Mouse (Mus musculus) liver, embryonic 14.5 days (tissue): ENCODE results near the gene Gm27029. TPM values are rescaled to one million over a fixed set of nuclear protein-coding genes. Genes with fewer than 3 reads are reported as not detected.

Source experiments
- ATAC-seq: fragments of 200-750 bp; cut with Nextera tagmentation; 2 replicates; pipeline ENCODE4 v1.8.0; 2017; ENCODE audit warnings: moderate number of reproducible peaks, mild to moderate bottlenecking, moderate library complexity; ENCODE audit not compliant: insufficient read depth
- DNase-seq, 3 experiments: peaks; one replicate each; pipeline ENCODE4 v3.0.0-alpha.2; 2012 to 2013; ENCODE audit warnings: low read depth in 3 of 3, low spot score in 3 of 3
- H3K27ac ChIP-seq: fragments of 300-500 bp; sonication (generic); 2 replicates; pipeline ENCODE4 v1.5.1; 2014; ENCODE audit warnings: moderate library complexity, mild to moderate bottlenecking, control low read depth, inconsistent platforms
- H3K27me3 ChIP-seq: fragments of 300-500 bp; sonication (generic); 2 replicates; pipeline ENCODE4 v1.6.1; 2014; ENCODE audit warnings: mild to moderate bottlenecking, low read length, moderate library complexity; ENCODE audit not compliant: control insufficient read depth, insufficient read depth
- H3K36me3 ChIP-seq: fragments of 300-500 bp; sonication (generic); replicated peaks from 2 replicates; pipeline ENCODE4 v1.6.1; 2014; ENCODE audit warnings: low read depth; ENCODE audit not compliant: control insufficient read depth, insufficient read depth
- H3K4me1 ChIP-seq, 2 experiments: fragments of 200-500 bp in 1 of 2; fragments of 300-500 bp in 1 of 2; sonication (generic) in 1 of 2; replicated peaks; 2 replicates each; pipeline ENCODE4 v1.6.1; 2012 to 2014; ENCODE audit warnings: antibody characterized with exemption in 1 of 2, inconsistent platforms in 1 of 2, low read length in 1 of 2; ENCODE audit not compliant: control insufficient read depth in 2 of 2, insufficient read depth in 2 of 2
- H3K4me2 ChIP-seq: fragments of 300-500 bp; sonication (generic); 2 replicates; pipeline ENCODE4 v1.6.1; 2014; ENCODE audit warnings: low read depth, mild to moderate bottlenecking, control low read depth, moderate library complexity
- H3K4me3 ChIP-seq, 2 experiments: fragments of 200-500 bp in 1 of 2; fragments of 300-500 bp in 1 of 2; sonication (generic) in 1 of 2; 2 replicates each; pipeline ENCODE4 v1.5.1; 2012 to 2014; ENCODE audit warnings: low read depth in 2 of 2, low read length in 2 of 2, mild to moderate bottlenecking in 2 of 2, control low read depth in 1 of 2, inconsistent platforms in 1 of 2, moderate library complexity in 1 of 2; ENCODE audit not compliant: insufficient read depth in 1 of 2
- H3K9ac ChIP-seq: fragments of 300-500 bp; sonication (generic); replicated peaks from 2 replicates; pipeline ENCODE4 v1.6.1; 2014; ENCODE audit warnings: mild to moderate bottlenecking, control low read depth, moderate library complexity
- H3K9me3 ChIP-seq: fragments of 300-500 bp; sonication (generic); 2 replicates; pipeline ENCODE4 v1.6.1; 2016; ENCODE audit warnings: low read length, mixed read lengths; ENCODE audit not compliant: control insufficient read depth
- CTCF ChIP-seq: IDR thresholded peaks from 2 replicates; pipeline ENCODE4 v1.5.1; 2016; ENCODE audit warnings: antibody characterized with exemption, low read depth, control low read depth
- EP300 ChIP-seq: IDR thresholded peaks from 2 replicates; pipeline ENCODE4 v1.6.1; 2016; ENCODE audit warnings: antibody characterized with exemption, low read depth
- WGBS: fragments of 180-500 bp; shearing (Covaris S2); extraction: QIAGEN DNeasy Blood & Tissue Kit; methylation state at CpG from one replicate; pipeline ENCODE4 v1.1.7; 2014; ENCODE audit not compliant: insufficient replicate concordance; 5-methylcytosine and 5-hydroxymethylcytosine counted together
- polyA plus RNA-seq, 2 experiments: library from polyadenylated mRNA; depleted of rRNA in 1 of 2; stranded (reverse) in 1 of 2; unstranded in 1 of 2; fragments of >200 nt; fragmentation: Nextera tagmentation in 1 of 2; extraction: Ambion mirVana in 1 of 2; gene quantifications; 2 replicates each; pipeline versions ENCODE4 v1.2.1 to v1.2.3; 2012 to 2014

Gm27029 gene
- polyA plus RNA-seq, 2 experiments = 0.84 to 2.6 TPM

DNA sequence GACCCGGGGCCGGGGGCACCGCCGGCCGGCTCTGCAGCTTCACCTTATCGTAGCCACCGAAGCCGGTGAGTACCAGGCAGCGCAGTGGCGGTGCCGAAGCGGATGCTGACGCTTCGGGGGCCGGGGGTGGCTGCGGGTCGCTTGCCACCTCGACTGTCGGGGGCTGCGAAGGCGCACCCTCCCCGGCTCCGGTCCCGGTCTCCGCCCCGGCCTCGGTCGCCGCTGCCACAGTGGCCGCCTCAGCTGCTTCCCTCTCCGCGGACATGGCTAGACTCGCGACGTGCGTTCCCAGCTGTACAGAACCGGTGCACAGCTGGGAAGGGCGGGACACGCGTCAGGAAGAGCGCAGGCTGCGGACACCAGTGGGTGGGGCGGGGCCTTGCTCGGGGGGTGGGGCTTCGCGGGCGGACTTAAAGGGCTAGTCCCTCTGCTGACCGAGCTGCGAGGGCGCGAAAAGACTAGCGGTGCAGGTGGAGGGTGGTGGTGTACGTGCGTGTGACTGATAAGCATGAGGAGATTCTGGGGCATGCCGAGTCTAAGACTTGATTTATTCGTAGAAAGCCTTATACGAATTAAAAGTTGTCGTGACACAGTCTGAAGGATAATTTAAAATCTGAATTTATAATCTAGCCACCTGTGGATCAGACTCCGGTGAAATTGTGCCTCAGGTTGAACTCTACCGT, 41.4 kb upstream of the Gm27029 start, which contains the start of gene Vat1:
Gene Vat1, minus strand, starts transcription at position 362 of the 683 bp plus-strand sequence.
- H3K27me3 ChIP-seq = peaks cover 32% of the 10 kb centered on the region
- peak; percentile 30; the same call in 1 of the 2 replicates for TF ChIP-seq EP300
- TF ChIP-seq CTCF = 0 out of 2 replicates have a peak, but pooled peaks have one; percentile 12
- no peak within 1 kb of the TSS for H3K27ac ChIP-seq
- peak within 1 kb of the TSS; percentile 54 to 75 for H3K4me3 ChIP-seq
- WGBS = under 1% methylated on average over 57 of the region's 60 CpGs
- no peaks in the 10 kb centered on the region for H3K9me3 ChIP-seq
- peak within 1 kb of the TSS; percentile 96 for H3K4me2 ChIP-seq
- DNase-seq (peak in 1 of 3 experiments; percentile 57), ATAC-seq (peak; percentile 57)
- H3K9ac ChIP-seq = peak within 1 kb of the TSS; percentile 59
- H3K36me3 ChIP-seq = no peaks in the 10 kb centered on the region
- peaks cover 22 to 34% of the 10 kb centered on the region in 2 experiments for H3K4me1 ChIP-seq

GRCm38 (mm10) chr11:101465101-101465868, 40.7 kb upstream of the Gm27029 start:
- peak overlapping the region; percentile 54 to 75 for H3K4me3 ChIP-seq
- no peaks in the 10 kb centered on the region for H3K9me3 ChIP-seq
- TF ChIP-seq EP300 (no peak), CTCF (peak; percentile 42; the same call in 1 of the 2 replicates)
- no peak for DNase-seq
- under 1% methylated on average over 51 of the region's 51 CpGs for WGBS
- peaks cover 32% of the 10 kb centered on the region for H3K27me3 ChIP-seq
- peak overlapping the region; percentile 59 for H3K9ac ChIP-seq
- peaks cover 2% of the 10 kb centered on the region; the same call in 1 of the 2 replicates for H3K36me3 ChIP-seq
- no peak overlapping the region for H3K27ac ChIP-seq
- peak overlapping the region; percentile 96 for H3K4me2 ChIP-seq
- ATAC-seq = peak; percentile 11; the same call in 1 of the 2 replicates
- peaks cover 22 to 34% of the 10 kb centered on the region in 2 experiments for H3K4me1 ChIP-seq

DNA sequence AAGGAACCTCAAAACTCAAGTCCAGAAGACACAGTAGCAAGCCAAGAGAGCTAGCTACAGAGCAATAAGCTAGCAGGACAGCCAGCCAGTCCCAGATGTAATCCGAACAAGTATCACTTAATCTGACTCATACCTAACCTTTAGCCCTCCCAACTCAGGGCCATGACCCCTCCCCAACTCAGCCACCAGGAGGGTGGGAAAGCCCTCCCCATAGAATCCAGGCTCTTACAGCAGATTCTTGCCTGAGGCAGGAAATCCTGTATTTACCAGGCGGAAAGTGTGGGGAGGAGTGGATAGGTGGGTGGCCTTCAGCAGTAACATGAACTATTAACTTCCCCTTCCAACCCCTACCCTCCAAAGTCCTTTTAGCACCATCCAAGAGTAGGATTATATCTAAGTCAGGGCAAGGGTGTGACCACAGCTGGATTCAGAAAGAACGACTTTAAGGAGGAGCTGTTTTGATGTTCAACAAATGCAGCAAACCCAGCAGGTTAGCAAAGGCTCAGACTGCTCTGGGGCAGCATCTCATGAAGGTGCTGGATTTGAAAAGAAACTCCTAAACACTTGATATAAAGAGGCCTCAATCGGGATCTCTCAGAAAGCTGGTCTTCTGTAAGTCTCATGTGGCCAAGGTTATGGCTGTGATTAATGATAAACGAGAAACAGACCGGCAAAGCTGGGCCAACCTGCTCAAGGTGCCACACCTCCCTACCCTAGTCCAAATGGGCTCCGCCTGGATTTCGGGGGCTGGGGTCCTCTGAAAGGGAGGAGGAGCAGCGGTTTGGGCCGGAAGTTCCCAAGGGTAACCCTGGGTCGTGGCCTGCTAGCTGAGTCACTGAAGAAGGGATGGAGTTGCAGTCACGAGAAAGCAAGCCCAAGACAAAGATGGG, 39.9 kb upstream of the Gm27029 start, which contains the start of gene Rnd2:
Gene Rnd2, plus strand, starts transcription at position 789 of the 890 bp plus-strand sequence.
- no peak for TF ChIP-seq EP300
- TF ChIP-seq CTCF = no peak
- DNase-seq = no peak
- peaks cover 22 to 34% of the 10 kb centered on the region in 2 experiments for H3K4me1 ChIP-seq
- H3K9me3 ChIP-seq = no peaks in the 10 kb centered on the region
- H3K27ac ChIP-seq = no peak within 1 kb of the TSS
- peak within 1 kb of the TSS; percentile 59 for H3K9ac ChIP-seq
- H3K4me3 ChIP-seq = peak within 1 kb of the TSS; percentile 54 to 75
- H3K36me3 ChIP-seq = peaks cover 4% of the 10 kb centered on the region; the same call in 1 of the 2 replicates
- 8% methylated on average over 12 of the region's 12 CpGs for WGBS
- ATAC-seq = no peak
- peaks cover 32% of the 10 kb centered on the region for H3K27me3 ChIP-seq
- peak within 1 kb of the TSS; percentile 96 for H3K4me2 ChIP-seq

GRCm38 (mm10) chr11:101462583-101463440, 38.2 kb upstream of the Gm27029 start:
- Histone ChIP-seq H3K9me3 (no peaks in the 10 kb centered on the region), H3K4me3 (no peak overlapping the region), H3K4me2 (no peak overlapping the region), H3K9ac (no peak overlapping the region; the same call in none of the 2 replicates), H3K27me3 (peaks cover 23% of the 10 kb centered on the region), H3K4me1 (peaks cover 22 to 32% of the 10 kb centered on the region in 2 experiments), H3K36me3 (peaks cover 4% of the 10 kb centered on the region), H3K27ac (no peak overlapping the region)
- TF ChIP-seq CTCF (no peak), EP300 (peak; percentile 36; the same call in 1 of the 2 replicates)
- 19% methylated on average over 13 of the region's 13 CpGs for WGBS
- ATAC-seq = no peak
- DNase-seq = no peak
